9 mouse cellular contexts compared by ENCODE assay signal in genomic region chr15:88876155-88877020, GRCm38 (mm10). TPM values are rescaled to one million over a fixed set of nuclear protein-coding genes. Genes with fewer than 3 reads are reported as not detected.
DNase-seq lines count a peak whose midpoint lies in the region; ATAC-seq and TF ChIP-seq lines count a peak whose summit lies in the region.
"Had no signal": no experiment of that assay in that cellular context is flagged by ENCODE, and none has a peak within 500 bp of the region (broad histone marks: within the 10 kb centered on the region; RNA-seq: fewer than 3 reads in every experiment).

No protein-coding gene starts in this region.

- no peaks in the 10 kb centered on the region for H3K9me3 ChIP-seq in embryonic facial prominence, embryonic 13.5 days
- H3K9me3 ChIP-seq in heart, embryonic 11.5 days (replicated peaks; ENCODE audit: control insufficient read depth, low read length) = no peaks in the 10 kb centered on the region
- no peaks in the 10 kb centered on the region for H3K9me3 ChIP-seq in kidney, embryonic 15.5 days (replicated peaks)
- H3K9me3 ChIP-seq in liver, embryonic 15.5 days (replicated peaks) = no peaks in the 10 kb centered on the region
- H3K9me3 ChIP-seq in neural tube, embryonic 11.5 days (ENCODE audit: control insufficient read depth, low read length) = no peaks in the 10 kb centered on the region
- H3K9me3 ChIP-seq in stomach, postnatal 0 days (ENCODE audit: control insufficient read depth, low read length) = no peaks in the 10 kb centered on the region

- H3K27me3 ChIP-seq in C2C12 (ENCODE audit: control insufficient read depth, insufficient read depth, insufficient read length) = peaks cover 3% of the 10 kb centered on the region
- peaks cover 8% of the 10 kb centered on the region; the same call in 1 of the 2 replicates for H3K27me3 ChIP-seq in embryonic facial prominence, embryonic 13.5 days
- no peaks in the 10 kb centered on the region for H3K27me3 ChIP-seq in heart, embryonic 11.5 days (ENCODE audit: control insufficient read depth, insufficient read depth, low read length)
- H3K27me3 ChIP-seq in kidney, embryonic 15.5 days = no peaks in the 10 kb centered on the region
- H3K27me3 ChIP-seq in liver, embryonic 15.5 days = 0 out of 2 replicates have a peak, but pooled peaks cover 7% of the 10 kb centered on the region
- H3K27me3 ChIP-seq in neural tube, embryonic 11.5 days (ENCODE audit: control insufficient read depth, insufficient read depth, low read length) = 0 out of 2 replicates have a peak, but pooled peaks cover 4% of the 10 kb centered on the region
- H3K27me3 ChIP-seq in stomach, postnatal 0 days (ENCODE audit: control insufficient read depth, insufficient read depth, low read length) = no peaks in the 10 kb centered on the region

- H3K27ac ChIP-seq in embryonic facial prominence, embryonic 13.5 days = no peak overlapping the region
- H3K27ac ChIP-seq in heart, embryonic 11.5 days (ENCODE audit: low read depth, low read length) = no peak overlapping the region
- H3K27ac ChIP-seq in kidney, embryonic 15.5 days = no peak overlapping the region
- no peak overlapping the region for H3K27ac ChIP-seq in liver, embryonic 15.5 days (replicated peaks)
- H3K27ac ChIP-seq in neural tube, embryonic 11.5 days (ENCODE audit: low read depth, low read length) = no peak overlapping the region
- H3K27ac ChIP-seq in stomach, postnatal 0 days (replicated peaks) = no peak overlapping the region

- no peaks in the 10 kb centered on the region for H3K79me2 ChIP-seq in C2C12 (ENCODE audit: control insufficient read depth, insufficient read depth)

- peak; percentile 96 for TF ChIP-seq CTCF in C2C12 (IDR thresholded peaks at IDR 0.05; ENCODE audit: control insufficient read depth, insufficient read depth, insufficient read length)
- peak; percentile 94 for TF ChIP-seq CTCF in stomach, postnatal 0 days (IDR thresholded peaks at IDR 0.05; ENCODE audit: low read depth)

- no peak for TF ChIP-seq EP300 in stomach, postnatal 0 days (optimal IDR thresholded peaks at IDR 0.05)

- H3K9ac ChIP-seq in embryonic facial prominence, embryonic 13.5 days = no peak overlapping the region
- H3K9ac ChIP-seq in heart, embryonic 11.5 days (ENCODE audit: low read depth, low read length) = 0 out of 2 replicates have a peak overlapping the region, but pooled peaks have one; percentile 54
- H3K9ac ChIP-seq in kidney, embryonic 15.5 days = no peak overlapping the region
- H3K9ac ChIP-seq in liver, embryonic 15.5 days = no peak overlapping the region
- no peak overlapping the region for H3K9ac ChIP-seq in neural tube, embryonic 11.5 days (ENCODE audit: low read length)
- no peak overlapping the region for H3K9ac ChIP-seq in stomach, postnatal 0 days (ENCODE audit: low read length)

- DNase-seq in adrenal gland, postnatal 36 days = peak; percentile 88 to 94
- DNase-seq in neural tube, embryonic 11.5 days (ENCODE audit: low spot score) = peak; percentile 86
- peak; percentile 86 for DNase-seq in stomach, postnatal 0 days (ENCODE audit: low spot score)

- peaks cover 10% of the 10 kb centered on the region; the same call in 1 of the 2 replicates for H3K4me1 ChIP-seq in embryonic facial prominence, embryonic 13.5 days
- H3K4me1 ChIP-seq in heart, embryonic 11.5 days (ENCODE audit: control insufficient read depth, insufficient read depth, low read length) = peaks cover 10% of the 10 kb centered on the region; the same call in 1 of the 2 replicates
- H3K4me1 ChIP-seq in kidney, embryonic 15.5 days = peaks cover 11% of the 10 kb centered on the region; the same call in 1 of the 2 replicates
- H3K4me1 ChIP-seq in liver, embryonic 15.5 days (replicated peaks) = peaks cover 11% of the 10 kb centered on the region; the same call in 1 of the 2 replicates
- H3K4me1 ChIP-seq in neural tube, embryonic 11.5 days (ENCODE audit: control insufficient read depth, insufficient read depth, low read length) = no peaks in the 10 kb centered on the region
- no peaks in the 10 kb centered on the region for H3K4me1 ChIP-seq in stomach, postnatal 0 days (replicated peaks; ENCODE audit: control insufficient read depth, insufficient read depth)

- H3K79me3 ChIP-seq in C2C12 (ENCODE audit: low read depth) = no peaks in the 10 kb centered on the region

- WGBS in embryonic facial prominence, embryonic 13.5 days = 9% methylated on average over 28 of the region's 28 CpGs
- 12% methylated on average over 28 of the region's 28 CpGs for WGBS in heart, embryonic 11.5 days (ENCODE audit: insufficient replicate concordance)
- 11% methylated on average over 28 of the region's 28 CpGs for WGBS in kidney, embryonic 15.5 days
- WGBS in liver, embryonic 15.5 days (ENCODE audit: insufficient replicate concordance) = 11% methylated on average over 28 of the region's 28 CpGs
- WGBS in neural tube, embryonic 11.5 days = 12% methylated on average over 28 of the region's 28 CpGs
- WGBS in stomach, postnatal 0 days = 12% methylated on average over 28 of the region's 28 CpGs

- H3K4me2 ChIP-seq in embryonic facial prominence, embryonic 13.5 days = peak overlapping the region; percentile 49
- peak overlapping the region; percentile 52 for H3K4me2 ChIP-seq in heart, embryonic 11.5 days
- H3K4me2 ChIP-seq in kidney, embryonic 15.5 days = peak overlapping the region; percentile 47
- H3K4me2 ChIP-seq in liver, embryonic 15.5 days = 0 out of 2 replicates have a peak overlapping the region, but pooled peaks have one; percentile 30
- H3K4me2 ChIP-seq in neural tube, embryonic 11.5 days (ENCODE audit: low read depth) = peak overlapping the region; percentile 36
- 0 out of 2 replicates have a peak overlapping the region, but pooled peaks have one; percentile 25 for H3K4me2 ChIP-seq in stomach, postnatal 0 days (replicated peaks; ENCODE audit: low read depth)

- no peak for ATAC-seq in embryonic facial prominence, embryonic 13.5 days (ENCODE audit: insufficient number of reproducible peaks, insufficient read depth, low FRiP score, low TSS enrichment, low read depth)
- 0 out of 2 replicates have a peak, but pooled peaks have one; percentile 47 for ATAC-seq in heart, embryonic 11.5 days (replicated peaks; ENCODE audit: insufficient number of reproducible peaks, low FRiP score, low TSS enrichment)
- ATAC-seq in kidney, embryonic 15.5 days (replicated peaks; ENCODE audit: low FRiP score) = peak; percentile 35
- peak; percentile 26; the same call in 1 of the 2 replicates for ATAC-seq in liver, embryonic 15.5 days (ENCODE audit: insufficient read depth)
- peak; percentile 13; the same call in 1 of the 2 replicates for ATAC-seq in neural tube, embryonic 11.5 days (ENCODE audit: insufficient read depth, low FRiP score, low TSS enrichment)
- ATAC-seq in stomach, postnatal 0 days (ENCODE audit: low FRiP score, low TSS enrichment) = peak; percentile 66

- H3K36me3 ChIP-seq in C2C12 (ENCODE audit: control insufficient read depth, insufficient read depth) = no peaks in the 10 kb centered on the region
- no peaks in the 10 kb centered on the region for H3K36me3 ChIP-seq in embryonic facial prominence, embryonic 13.5 days
- H3K36me3 ChIP-seq in heart, embryonic 11.5 days (ENCODE audit: control insufficient read depth, insufficient read depth, low read length) = no peaks in the 10 kb centered on the region
- H3K36me3 ChIP-seq in kidney, embryonic 15.5 days = no peaks in the 10 kb centered on the region
- no peaks in the 10 kb centered on the region for H3K36me3 ChIP-seq in liver, embryonic 15.5 days (replicated peaks)
- H3K36me3 ChIP-seq in neural tube, embryonic 11.5 days (ENCODE audit: control insufficient read depth, insufficient read depth, low read length) = no peaks in the 10 kb centered on the region
- no peaks in the 10 kb centered on the region for H3K36me3 ChIP-seq in stomach, postnatal 0 days (ENCODE audit: control insufficient read depth, insufficient read depth, low read length)

- H3ac ChIP-seq in C2C12 (ENCODE audit: control insufficient read depth, insufficient read length, low read depth) = no peak overlapping the region

- H3K4me3 ChIP-seq in C2C12 (ENCODE audit: insufficient read depth, poor library complexity, severe bottlenecking) = no peak overlapping the region
- H3K4me3 ChIP-seq in embryonic facial prominence, embryonic 13.5 days = no peak overlapping the region; the same call in 1 of the 2 replicates
- H3K4me3 ChIP-seq in heart, embryonic 11.5 days (ENCODE audit: low read depth, low read length) = no peak overlapping the region; the same call in 1 of the 2 replicates
- H3K4me3 ChIP-seq in kidney, embryonic 15.5 days (replicated peaks) = no peak overlapping the region
- no peak overlapping the region for H3K4me3 ChIP-seq in liver, embryonic 15.5 days (replicated peaks)
- H3K4me3 ChIP-seq in neural tube, embryonic 11.5 days (ENCODE audit: low read depth, low read length) = no peak overlapping the region
- no peak overlapping the region for H3K4me3 ChIP-seq in stomach, postnatal 0 days (ENCODE audit: low read depth, low read length)
- H3K4me3 ChIP-seq: erythroblast, embryonic 14.5 days had no signal

RNA-seq across cellular contexts. Expression of gene Pim3, which starts 14.4 kb away (rescaled TPM):
- polyA plus RNA-seq in C2C12 (2012; fragmentation: generic; extraction: Trizol) = 68.3 TPM
- 100 to 1,000 TPM; 123 to 134 TPM for total RNA-seq in adrenal gland, postnatal 36 days (2021)
- 48.7 and 52.9 TPM in 2 replicates for polyA plus RNA-seq in embryonic facial prominence, embryonic 13.5 days (2015; fragmentation: Nextera tagmentation; extraction: Ambion mirVana)
- 43.7 and 50.1 TPM in 2 replicates for polyA plus RNA-seq in heart, embryonic 11.5 days (2014; fragmentation: Nextera tagmentation; extraction: Ambion mirVana)
- polyA plus RNA-seq in kidney, embryonic 15.5 days (2015; fragmentation: Nextera tagmentation; extraction: Ambion mirVana) = 50.4 and 54.6 TPM in 2 replicates
- 22.0 and 34.4 TPM in 2 replicates for polyA plus RNA-seq in liver, embryonic 15.5 days (2015; fragmentation: Nextera tagmentation; extraction: Ambion mirVana)
- polyA plus RNA-seq in neural tube, embryonic 11.5 days (2014; fragmentation: Nextera tagmentation; extraction: Ambion mirVana) = 38.7 and 42.3 TPM in 2 replicates
- 63.6 and 69.4 TPM in 2 replicates for polyA plus RNA-seq in stomach, postnatal 0 days (2015; fragmentation: Nextera tagmentation; extraction: Ambion mirVana)

RNA-seq across cellular contexts. Expression of gene Creld2, which starts 56.9 kb away (rescaled TPM):
- polyA plus RNA-seq in C2C12 (2012; fragmentation: generic; extraction: Trizol) = 107 TPM
- 10 to 100 TPM; 40.1 to 52.8 TPM for total RNA-seq in adrenal gland, postnatal 36 days (2021)
- 74.7 and 87.3 TPM in 2 replicates for polyA plus RNA-seq in embryonic facial prominence, embryonic 13.5 days (2015; fragmentation: Nextera tagmentation; extraction: Ambion mirVana)
- polyA plus RNA-seq in heart, embryonic 11.5 days (2014; fragmentation: Nextera tagmentation; extraction: Ambion mirVana) = 71.7 and 83.6 TPM in 2 replicates
- polyA plus RNA-seq in kidney, embryonic 15.5 days (2015; fragmentation: Nextera tagmentation; extraction: Ambion mirVana) = 101 and 104 TPM in 2 replicates
- 39.6 and 46.2 TPM in 2 replicates for polyA plus RNA-seq in liver, embryonic 15.5 days (2015; fragmentation: Nextera tagmentation; extraction: Ambion mirVana)
- 83.2 and 96.4 TPM in 2 replicates for polyA plus RNA-seq in neural tube, embryonic 11.5 days (2014; fragmentation: Nextera tagmentation; extraction: Ambion mirVana)
- polyA plus RNA-seq in stomach, postnatal 0 days (2015; fragmentation: Nextera tagmentation; extraction: Ambion mirVana) = 89.3 and 93.2 TPM in 2 replicates

RNA-seq across cellular contexts. Expression of gene Alg12, which starts 57.3 kb away (rescaled TPM):
- polyA plus RNA-seq in C2C12 (2012; fragmentation: generic; extraction: Trizol) = 14.2 TPM
- total RNA-seq in adrenal gland, postnatal 36 days (2021) = 10 to 100 TPM; 14.1 to 18.9 TPM
- polyA plus RNA-seq in embryonic facial prominence, embryonic 13.5 days (2015; fragmentation: Nextera tagmentation; extraction: Ambion mirVana) = 11.2 and 12.2 TPM in 2 replicates
- polyA plus RNA-seq in heart, embryonic 11.5 days (2014; fragmentation: Nextera tagmentation; extraction: Ambion mirVana) = 11.6 and 12.5 TPM in 2 replicates
- 12.2 and 14.3 TPM in 2 replicates for polyA plus RNA-seq in kidney, embryonic 15.5 days (2015; fragmentation: Nextera tagmentation; extraction: Ambion mirVana)
- polyA plus RNA-seq in liver, embryonic 15.5 days (2015; fragmentation: Nextera tagmentation; extraction: Ambion mirVana) = 5.5 and 6.0 TPM in 2 replicates
- polyA plus RNA-seq in neural tube, embryonic 11.5 days (2014; fragmentation: Nextera tagmentation; extraction: Ambion mirVana) = 10.2 and 13.3 TPM in 2 replicates
- polyA plus RNA-seq in stomach, postnatal 0 days (2015; fragmentation: Nextera tagmentation; extraction: Ambion mirVana) = 8.2 and 9.3 TPM in 2 replicates
